Mouse (Mus musculus): ENCODE results near the gene Khdc4.
"Not testable (repeated sequence)": the region's sequence is repeated elsewhere in the genome, so short reads cannot be mapped to it uniquely, and the experiment has no call there.

Khdc4 gene

GRCm38 (mm10) chr3:88654621-88655020 lies 31.0 kb upstream of the Khdc4 start:
- in situ Hi-C loops (cut with MboI, MseI), result loop anchor here (5.0 kb wide), 1 partner anchor 257 kb away; no protein-coding TSS in a partner anchor

GRCm38 (mm10) chr3:88655619-88656018 lies 30.0 kb upstream of the Khdc4 start:
- in situ Hi-C loops (cut with MboI, MseI), result no loop called here

- in situ Hi-C loops (cut with MboI, MseI), result no loop called here
Measured at GRCm38 (mm10) chr3:88658441-88659127, 27.0 kb upstream of the Khdc4 start.

- in situ Hi-C loops (cut with MboI, MseI), result no loop called here
Measured at GRCm38 (mm10) chr3:88659798-88660197, 25.8 kb upstream of the Khdc4 start.

- in situ Hi-C loops (cut with MboI, MseI), result no loop called here
Measured at GRCm38 (mm10) chr3:88664095-88664494, 21.5 kb upstream of the Khdc4 start.

GRCm38 (mm10) chr3:88677399-88677798 lies 8.2 kb upstream of the Khdc4 start:
- in situ Hi-C loops (cut with MboI, MseI), result loop anchor here (5.0 kb wide), 1 partner anchor 55 kb away; no protein-coding TSS in a partner anchor

- in situ Hi-C loops (cut with MboI, MseI), result no loop called here
Measured at GRCm38 (mm10) chr3:88683814-88684213, 1.8 kb upstream of the Khdc4 start.

- in situ Hi-C loops (cut with MboI, MseI), result no loop called here
Measured at GRCm38 (mm10) chr3:88684236-88684979, 1.2 kb upstream of the Khdc4 start.

GRCm38 (mm10) chr3:88685958-88686451 lies 402 bp downstream of the Khdc4 start:
- in situ Hi-C loops (cut with MboI, MseI), result no loop called here

- in situ Hi-C loops (cut with MboI, MseI), result no loop called here
Measured at GRCm38 (mm10) chr3:88686734-88687611, 1.4 kb downstream of the Khdc4 start.

GRCm38 (mm10) chr3:88689079-88689478 lies 3.5 kb downstream of the Khdc4 start:
- in situ Hi-C loops (cut with MboI, MseI), result no loop called here

- in situ Hi-C loops (cut with MboI, MseI), result loop anchor here (5.0 to 10.0 kb wide), 4 partner anchors 341 to 1322 kb away; no protein-coding TSS in a partner anchor
Measured at GRCm38 (mm10) chr3:88695545-88695944, 9.9 kb downstream of the Khdc4 start.

- in situ Hi-C loops (cut with MboI, MseI), result loop anchor here (5.0 to 10.0 kb wide), 4 partner anchors 343 to 1319 kb away; no protein-coding TSS in a partner anchor
Measured at GRCm38 (mm10) chr3:88698051-88698450, 12.4 kb downstream of the Khdc4 start.

- in situ Hi-C loops (cut with MboI, MseI), result loop anchor here (5.0 to 10.0 kb wide), 4 partner anchors 344 to 1318 kb away; no protein-coding TSS in a partner anchor
Measured at GRCm38 (mm10) chr3:88698834-88699233, 13.2 kb downstream of the Khdc4 start.

- in situ Hi-C loops (cut with MboI, MseI), result loop anchor here (10.0 kb wide), 1 partner anchor 65 kb away; no protein-coding TSS in a partner anchor
Measured at GRCm38 (mm10) chr3:88700247-88700646, 14.6 kb downstream of the Khdc4 start.

GRCm38 (mm10) chr3:88701222-88701621 lies 15.6 kb downstream of the Khdc4 start:
- in situ Hi-C loops (cut with MboI, MseI), result loop anchor here (10.0 kb wide), 1 partner anchor 66 kb away; no protein-coding TSS in a partner anchor

- in situ Hi-C loops (cut with MboI, MseI), result no loop called here
Measured at GRCm38 (mm10) chr3:88713709-88714108, 28.1 kb downstream of the Khdc4 start.

GRCm38 (mm10) chr3:88714725-88715124 lies 29.1 kb downstream of the Khdc4 start:
- in situ Hi-C loops (cut with MboI, MseI), result no loop called here

- in situ Hi-C loops (cut with MboI, MseI), result not testable (repeated sequence)
Measured at GRCm38 (mm10) chr3:88715716-88716115, 30.1 kb downstream of the Khdc4 start.

GRCm38 (mm10) chr3:88716399-88717197 lies 31.0 kb downstream of the Khdc4 start, which contains the start of gene Rit1:
TSS of gene Rit1 (plus strand) at chr3:88716838.
- in situ Hi-C loops (cut with MboI, MseI), result no loop called here

Data from T-helper 1 cell (primary cell).